Mouse (Mus musculus) ES-E14 (cell line): Measurements from ENCODE around the gene Eml4.

Experiments
- CHD2 ChIP-seq: IDR thresholded peaks from 2 replicates; pipeline ENCODE4 v1.6.1; 2014; ENCODE audit warnings: mild to moderate bottlenecking, low read depth, low read length, inconsistent platforms
- MAFK ChIP-seq: IDR thresholded peaks from 2 replicates; pipeline ENCODE4 v1.6.1; 2014; ENCODE audit warnings: mild to moderate bottlenecking, low read depth, low read length, inconsistent platforms; ENCODE audit not compliant: insufficient read depth
- ZC3H11A ChIP-seq: IDR thresholded peaks from 2 replicates; pipeline ENCODE4 v1.6.1; 2012; ENCODE audit warnings: low read depth, mild to moderate bottlenecking, inconsistent platforms, low read length, borderline replicate concordance
- ZNF384 ChIP-seq: IDR thresholded peaks from 2 replicates; pipeline ENCODE4 v1.6.1; 2012; ENCODE audit warnings: low read depth, low read length, inconsistent platforms

- TF ChIP-seq ZNF384 (no peak), CHD2 (no peak), ZC3H11A (no peak), MAFK (no peak)
Observed at GRCm38 (mm10) chr17:83339368-83340085, 11.2 kb upstream of the Eml4 start.
